Mouse (Mus musculus): ENCODE data around the gene Pdcd5. TPM values are rescaled to one million over a fixed set of nuclear protein-coding genes. Genes with fewer than 3 reads are reported as not detected.

The Pdcd5 gene
- polyA plus RNA-seq, 1 experiment from 2014 or later: 310 TPM

DNA sequence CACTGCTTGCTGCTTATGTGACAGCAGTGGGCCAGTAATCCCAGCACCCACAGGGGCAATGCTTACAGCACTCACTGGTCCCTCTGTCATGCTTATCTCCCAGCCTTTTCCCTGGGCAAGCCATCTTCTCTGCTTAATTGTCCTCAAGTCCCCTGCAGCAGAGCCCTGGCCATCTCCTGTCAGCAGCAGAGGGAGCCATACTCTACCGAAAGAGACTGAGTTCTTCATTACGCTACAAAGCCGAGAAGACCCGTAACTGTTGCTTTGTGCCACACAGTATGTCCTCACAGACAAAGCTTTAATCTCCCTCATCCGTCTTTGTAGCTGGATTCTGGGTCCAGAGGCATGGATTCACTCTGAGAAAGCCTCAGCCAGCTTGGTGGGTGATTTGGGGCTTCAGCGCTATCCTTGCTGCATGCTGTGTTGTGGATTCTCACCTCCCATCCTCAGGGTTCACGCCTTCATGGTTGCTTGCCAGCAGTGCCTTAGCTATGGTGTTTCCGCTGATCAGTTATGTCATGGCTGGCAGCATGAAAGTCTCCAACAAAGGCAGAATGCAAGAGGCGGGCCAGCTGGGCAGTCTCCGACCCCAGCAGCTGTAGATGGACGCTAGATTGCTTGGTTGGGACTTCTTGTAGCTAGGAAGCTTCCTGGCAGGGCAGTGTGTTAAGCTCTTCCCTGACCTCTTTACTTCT, 3.5 kb upstream of the Pdcd5 start:
- Histone ChIP-seq H3K4me1 (ENCODE audit: control insufficient read depth, insufficient read depth, low read length) (0 out of 2 replicates have a peak, but pooled peaks cover 2% of the 10 kb centered on the region), H3K9me3 (ENCODE audit: control insufficient read depth, low read length) (no peaks in the 10 kb centered on the region; the same call in 1 of the 2 replicates), H3K36me3 (ENCODE audit: control insufficient read depth, insufficient read depth, low read length) (no peaks in the 10 kb centered on the region), H3K9ac (ENCODE audit: low read length) (no peak overlapping the region), H3K27ac (ENCODE audit: low read depth, low read length) (no peak overlapping the region), H3K27me3 (ENCODE audit: control insufficient read depth, insufficient read depth, low read length) (no peaks in the 10 kb centered on the region), H3K4me3 (ENCODE audit: low read depth, low read length) (no peak overlapping the region), H3K4me2 (no peak overlapping the region)
- WGBS: 77% methylated on average over 11 of the region's 11 CpGs
- ATAC-seq (ENCODE audit: low FRiP score) (no peak), DNase-seq (ENCODE audit: low spot score, missing footprints) (no peak)

DNA sequence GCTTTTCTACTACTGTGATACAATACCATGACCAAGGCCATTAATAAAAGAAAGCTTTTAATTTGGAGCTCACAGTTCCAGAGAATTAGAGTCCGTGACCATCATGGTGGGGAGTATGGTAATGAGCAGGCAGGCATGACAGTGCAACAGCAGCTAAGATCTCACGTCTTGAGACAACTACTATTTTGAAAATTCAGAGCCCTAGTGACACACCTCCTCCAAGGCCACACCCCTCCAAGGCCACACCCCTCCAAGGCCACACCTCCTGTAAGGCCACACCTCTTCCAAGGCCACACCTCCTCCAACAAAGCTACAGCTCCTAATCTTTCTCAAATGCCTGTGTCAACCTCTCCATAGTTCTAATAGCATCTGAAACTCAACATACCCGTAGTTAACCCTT, 1.8 kb upstream of the Pdcd5 start:
- Histone ChIP-seq H3K9ac (ENCODE audit: low read length) (no peak overlapping the region), H3K4me3 (ENCODE audit: low read depth, low read length) (no peak overlapping the region), H3K27ac (ENCODE audit: low read depth, low read length) (no peak overlapping the region), H3K4me1 (ENCODE audit: control insufficient read depth, insufficient read depth, low read length) (0 out of 2 replicates have a peak, but pooled peaks cover 2% of the 10 kb centered on the region), H3K36me3 (ENCODE audit: control insufficient read depth, insufficient read depth, low read length) (0 out of 2 replicates have a peak, but pooled peaks cover 5% of the 10 kb centered on the region), H3K27me3 (ENCODE audit: control insufficient read depth, insufficient read depth, low read length) (no peaks in the 10 kb centered on the region), H3K4me2 (no peak overlapping the region), H3K9me3 (ENCODE audit: control insufficient read depth, low read length) (no peaks in the 10 kb centered on the region; the same call in 1 of the 2 replicates)
- ATAC-seq (ENCODE audit: low FRiP score) (no peak), DNase-seq (ENCODE audit: low spot score, missing footprints) (no peak)
- 49% methylated on average over 3 of the region's 3 CpGs for WGBS

DNA sequence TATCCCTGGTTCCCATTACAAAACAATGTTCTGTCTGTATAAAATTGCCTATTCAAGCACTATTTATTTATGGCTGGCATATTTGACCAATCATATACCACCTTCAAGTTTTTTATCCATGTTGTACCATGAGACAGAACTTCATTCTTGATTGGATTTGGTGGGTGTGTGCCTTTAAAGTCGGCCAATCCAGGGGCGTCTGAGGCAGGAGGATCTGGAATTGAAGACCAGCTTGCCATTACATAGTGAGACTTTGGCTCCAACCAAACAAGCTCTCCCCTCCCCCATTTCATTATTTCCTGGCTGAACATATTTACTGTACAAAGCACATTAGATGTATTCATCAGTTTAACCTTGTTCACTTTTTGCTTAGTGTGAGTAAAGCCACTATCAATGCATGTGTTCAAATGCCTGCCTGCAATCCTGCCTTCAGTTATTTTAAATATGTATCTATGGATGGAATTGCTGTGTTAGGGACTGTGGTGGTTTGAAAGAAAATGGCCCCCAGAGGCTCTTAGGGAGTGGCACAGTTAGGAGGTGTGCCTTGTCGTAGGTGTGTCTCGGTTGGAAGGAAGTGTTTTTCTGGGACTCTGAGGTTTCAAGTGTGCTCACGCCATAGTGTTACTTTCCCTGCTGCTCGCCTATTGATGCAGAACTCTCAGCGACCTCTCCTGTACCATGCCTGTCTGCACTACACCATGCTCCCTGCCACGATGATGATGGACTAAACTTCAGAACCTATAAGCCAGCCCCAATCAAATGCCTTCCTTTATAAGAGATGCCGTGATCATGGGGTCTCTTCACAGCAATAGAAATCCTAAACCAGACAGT, 1.1 kb upstream of the Pdcd5 start:
- Histone ChIP-seq H3K36me3 (ENCODE audit: control insufficient read depth, insufficient read depth, low read length) (peaks cover 8% of the 10 kb centered on the region; the same call in 1 of the 2 replicates), H3K27ac (ENCODE audit: low read depth, low read length) (no peak overlapping the region), H3K4me2 (no peak overlapping the region), H3K4me3 (ENCODE audit: low read depth, low read length) (no peak overlapping the region), H3K4me1 (ENCODE audit: control insufficient read depth, insufficient read depth, low read length) (0 out of 2 replicates have a peak, but pooled peaks cover 2% of the 10 kb centered on the region), H3K27me3 (ENCODE audit: control insufficient read depth, insufficient read depth, low read length) (no peaks in the 10 kb centered on the region), H3K9ac (ENCODE audit: low read length) (no peak overlapping the region), H3K9me3 (ENCODE audit: control insufficient read depth, low read length) (no peaks in the 10 kb centered on the region; the same call in 1 of the 2 replicates)
- DNase-seq (ENCODE audit: low spot score, missing footprints): no peak
- WGBS: 73% methylated on average over 9 of the region's 9 CpGs
- no peak for ATAC-seq (ENCODE audit: low FRiP score)

GRCm38 (mm10) chr7:35646317-35647081, 822 bp downstream of the Pdcd5 start:
- H3K4me1 ChIP-seq (ENCODE audit: control insufficient read depth, insufficient read depth, low read length): 0 out of 2 replicates have a peak, but pooled peaks cover 2% of the 10 kb centered on the region
- peak overlapping the region; percentile 88 for H3K9ac ChIP-seq (ENCODE audit: low read length)
- H3K9me3 ChIP-seq (ENCODE audit: control insufficient read depth, low read length): no peaks in the 10 kb centered on the region
- H3K4me2 ChIP-seq: peak overlapping the region; percentile 62
- ATAC-seq (ENCODE audit: low FRiP score) (peak; percentile 62), DNase-seq (ENCODE audit: low spot score, missing footprints) (peak; percentile 94)
- peaks cover 10% of the 10 kb centered on the region; the same call in 1 of the 2 replicates for H3K36me3 ChIP-seq (ENCODE audit: control insufficient read depth, insufficient read depth, low read length)
- WGBS: 11% methylated on average over 34 of the region's 34 CpGs
- H3K27me3 ChIP-seq (ENCODE audit: control insufficient read depth, insufficient read depth, low read length): no peaks in the 10 kb centered on the region
- peak overlapping the region; percentile 59; the same call in 1 of the 2 replicates for H3K27ac ChIP-seq (ENCODE audit: low read depth, low read length)
- peak overlapping the region; percentile 92 for H3K4me3 ChIP-seq (ENCODE audit: low read depth, low read length)

DNA sequence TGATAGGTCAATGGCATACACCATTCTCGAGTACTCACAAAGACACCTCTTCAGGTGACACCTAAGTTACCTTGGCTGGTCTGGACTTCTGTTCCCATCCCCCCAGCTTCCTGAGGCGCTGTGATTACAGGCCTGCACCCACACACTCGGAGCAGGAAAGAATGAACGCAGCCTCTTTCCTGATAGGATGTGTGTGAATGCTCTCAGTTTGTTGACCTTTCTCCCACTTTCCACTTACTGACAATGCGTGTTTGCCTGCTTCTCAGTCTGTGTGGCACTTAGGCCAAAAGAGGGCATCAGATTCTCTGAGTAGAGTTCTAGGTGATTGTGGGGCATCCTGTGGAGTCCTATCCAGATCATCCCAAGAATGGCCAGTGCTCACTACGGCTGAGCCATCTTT, 7.2 kb downstream of the Pdcd5 start:
- DNase-seq (ENCODE audit: low spot score, missing footprints) (no peak), ATAC-seq (ENCODE audit: low FRiP score) (no peak)
- no peaks in the 10 kb centered on the region for H3K4me1 ChIP-seq (ENCODE audit: control insufficient read depth, insufficient read depth, low read length)
- peaks cover 22% of the 10 kb centered on the region; the same call in 1 of the 2 replicates for H3K36me3 ChIP-seq (ENCODE audit: control insufficient read depth, insufficient read depth, low read length)
- no peak overlapping the region for H3K9ac ChIP-seq (ENCODE audit: low read length)
- no peaks in the 10 kb centered on the region for H3K9me3 ChIP-seq (ENCODE audit: control insufficient read depth, low read length)
- no peaks in the 10 kb centered on the region for H3K27me3 ChIP-seq (ENCODE audit: control insufficient read depth, insufficient read depth, low read length)
- no peak overlapping the region for H3K27ac ChIP-seq (ENCODE audit: low read depth, low read length)
- H3K4me2 ChIP-seq: no peak overlapping the region
- no peak overlapping the region for H3K4me3 ChIP-seq (ENCODE audit: low read depth, low read length)
- 82% methylated on average over 6 of the region's 6 CpGs for WGBS

GRCm38 (mm10) chr7:35636874-35637273, 10.4 kb downstream of the Pdcd5 start:
- 93% methylated on average over 9 of the region's 9 CpGs for WGBS
- H3K9ac ChIP-seq (ENCODE audit: low read length): no peak overlapping the region
- no peak for ATAC-seq (ENCODE audit: low FRiP score)
- no peaks in the 10 kb centered on the region for H3K9me3 ChIP-seq (ENCODE audit: control insufficient read depth, low read length)
- DNase-seq (ENCODE audit: low spot score, missing footprints): no peak
- H3K4me2 ChIP-seq: no peak overlapping the region
- peaks cover 19% of the 10 kb centered on the region for H3K36me3 ChIP-seq (ENCODE audit: control insufficient read depth, insufficient read depth, low read length)
- no peaks in the 10 kb centered on the region for H3K27me3 ChIP-seq (ENCODE audit: control insufficient read depth, insufficient read depth, low read length)
- no peak overlapping the region for H3K27ac ChIP-seq (ENCODE audit: low read depth, low read length)
- no peak overlapping the region for H3K4me3 ChIP-seq (ENCODE audit: low read depth, low read length)
- H3K4me1 ChIP-seq (ENCODE audit: control insufficient read depth, insufficient read depth, low read length): no peaks in the 10 kb centered on the region

GRCm38 (mm10) chr7:35636229-35636628, 11.1 kb downstream of the Pdcd5 start:
- Histone ChIP-seq H3K27me3 (ENCODE audit: control insufficient read depth, insufficient read depth, low read length) (no peaks in the 10 kb centered on the region), H3K4me1 (ENCODE audit: control insufficient read depth, insufficient read depth, low read length) (no peaks in the 10 kb centered on the region), H3K9ac (ENCODE audit: low read length) (no peak overlapping the region), H3K36me3 (ENCODE audit: control insufficient read depth, insufficient read depth, low read length) (peaks cover 18% of the 10 kb centered on the region), H3K9me3 (ENCODE audit: control insufficient read depth, low read length) (no peaks in the 10 kb centered on the region), H3K4me2 (no peak overlapping the region), H3K4me3 (ENCODE audit: low read depth, low read length) (no peak overlapping the region), H3K27ac (ENCODE audit: low read depth, low read length) (no peak overlapping the region)
- DNase-seq (ENCODE audit: low spot score, missing footprints) (peak; percentile 90), ATAC-seq (ENCODE audit: low FRiP score) (no peak)
- WGBS: 69% methylated on average over 6 of the region's 6 CpGs

DNA sequence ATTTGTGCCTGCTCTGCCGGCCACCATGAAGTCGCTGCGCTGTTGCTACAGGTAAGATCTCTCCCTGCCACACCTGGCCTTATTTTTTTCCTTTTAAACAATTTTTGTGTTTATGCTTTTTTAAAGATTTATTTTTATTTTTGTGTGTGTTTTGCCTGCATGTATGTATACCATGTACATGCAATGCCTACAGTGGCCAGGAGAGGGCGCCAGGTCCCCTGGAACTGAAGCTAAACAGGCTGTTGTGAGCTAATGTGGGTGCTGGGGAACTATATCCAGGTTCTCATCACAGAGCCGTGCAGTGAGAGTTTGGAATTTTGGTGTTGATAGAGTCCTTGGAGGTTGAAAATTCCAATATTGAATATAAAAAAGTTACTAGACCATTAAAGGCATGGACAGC, 18.8 kb downstream of the Pdcd5 start:
- no peak overlapping the region for H3K9ac ChIP-seq (ENCODE audit: low read length)
- H3K9me3 ChIP-seq (ENCODE audit: control insufficient read depth, low read length): no peaks in the 10 kb centered on the region
- H3K4me2 ChIP-seq: no peak overlapping the region
- H3K27me3 ChIP-seq (ENCODE audit: control insufficient read depth, insufficient read depth, low read length): no peaks in the 10 kb centered on the region
- DNase-seq (ENCODE audit: low spot score, missing footprints) (peak; percentile 89), ATAC-seq (ENCODE audit: low FRiP score) (no peak)
- no peaks in the 10 kb centered on the region for H3K4me1 ChIP-seq (ENCODE audit: control insufficient read depth, insufficient read depth, low read length)
- WGBS: 71% methylated on average over 5 of the region's 5 CpGs
- peaks cover 5% of the 10 kb centered on the region for H3K36me3 ChIP-seq (ENCODE audit: control insufficient read depth, insufficient read depth, low read length)
- no peak overlapping the region for H3K27ac ChIP-seq (ENCODE audit: low read depth, low read length)
- no peak overlapping the region for H3K4me3 ChIP-seq (ENCODE audit: low read depth, low read length)
